9 mouse cellular contexts compared by ENCODE assay signal in the genomic region with DNA sequence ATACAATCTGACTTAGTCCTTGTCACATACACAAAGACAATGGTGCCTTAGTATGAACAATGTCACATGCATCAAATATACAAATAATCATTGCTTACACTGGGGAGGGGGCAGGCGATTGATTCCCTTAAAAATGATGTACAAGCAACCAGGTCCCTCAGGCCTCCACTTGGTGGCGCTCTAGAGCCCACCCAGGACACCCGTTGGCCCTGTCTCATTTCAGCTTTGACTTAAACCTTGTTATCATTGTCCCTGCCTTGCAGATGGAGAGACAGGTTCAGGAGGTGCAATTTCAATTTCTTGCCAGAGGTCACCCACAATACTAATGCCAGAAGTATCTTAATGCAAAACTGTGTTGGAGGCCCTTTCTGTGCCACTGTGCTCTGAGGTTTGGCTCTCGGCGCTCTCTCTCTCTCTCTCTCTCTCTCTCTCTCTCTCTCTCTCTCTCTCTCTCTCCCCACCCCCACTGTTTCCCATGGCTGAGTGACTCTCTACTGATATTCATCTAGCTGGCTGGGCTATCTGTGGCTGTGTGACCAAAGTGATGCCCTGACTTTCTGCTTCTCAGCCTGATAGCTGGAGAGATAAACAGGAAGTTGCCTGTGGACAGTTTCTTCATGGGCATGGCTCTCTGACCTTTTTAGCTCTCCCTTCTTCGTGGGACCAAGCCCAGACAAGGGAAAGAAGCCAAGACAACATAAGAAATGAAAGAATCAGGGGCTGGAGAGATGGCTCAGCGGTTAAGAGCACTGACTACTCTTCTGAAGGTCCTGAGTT. TPM values are rescaled to one million over a fixed set of nuclear protein-coding genes. Genes with fewer than 3 reads are reported as not detected.
DNase-seq lines count a peak whose midpoint lies in the region; ATAC-seq and TF ChIP-seq lines count a peak whose summit lies in the region.
"Had no signal": no experiment of that assay in that cellular context is flagged by ENCODE, and none has a peak within 500 bp of the region (broad histone marks: within the 10 kb centered on the region; RNA-seq: fewer than 3 reads in every experiment).

No protein-coding gene starts in this region.

- H3K4me3 ChIP-seq in intestine, postnatal 0 days (ENCODE audit: low read depth, low read length) = no peak overlapping the region
- no peak overlapping the region for H3K4me3 ChIP-seq in intestine, embryonic 16.5 days (ENCODE audit: low read length)
- no peak overlapping the region for H3K4me3 ChIP-seq in limb, embryonic 11.5 days (ENCODE audit: low read depth, low read length)
- no peak overlapping the region for H3K4me3 ChIP-seq in olfactory bulb, adult 2 months (ENCODE audit: insufficient read depth, low read depth, low read length)
- H3K4me3 ChIP-seq: midbrain, embryonic 12.5 days had no signal

- H3K9ac ChIP-seq in intestine, postnatal 0 days (ENCODE audit: low read depth, low read length) = no peak overlapping the region
- no peak overlapping the region for H3K9ac ChIP-seq in intestine, embryonic 16.5 days (ENCODE audit: low read depth, low read length)
- no peak overlapping the region for H3K9ac ChIP-seq in limb, embryonic 11.5 days (ENCODE audit: low read length)
- H3K9ac ChIP-seq: midbrain, embryonic 12.5 days had no signal

- no peak for TF ChIP-seq POLR2A in olfactory bulb, adult 2 months (IDR thresholded peaks at IDR 0.05; ENCODE audit: insufficient read depth, low read depth, low read length)

- H3K27me3 ChIP-seq in intestine, postnatal 0 days (replicated peaks; ENCODE audit: control insufficient read depth, insufficient read depth, low read length) = no peaks in the 10 kb centered on the region
- H3K27me3 ChIP-seq in intestine, embryonic 16.5 days (replicated peaks; ENCODE audit: control insufficient read depth, insufficient read depth, low read length) = no peaks in the 10 kb centered on the region
- no peaks in the 10 kb centered on the region for H3K27me3 ChIP-seq in limb, embryonic 11.5 days (ENCODE audit: control insufficient read depth, insufficient read depth, low read length)
- H3K27me3 ChIP-seq: midbrain, embryonic 12.5 days had no signal

- 46% methylated on average over 7 of the region's 7 CpGs for WGBS in intestine, postnatal 0 days
- WGBS in intestine, embryonic 16.5 days = 47% methylated on average over 7 of the region's 7 CpGs
- 44% methylated on average over 7 of the region's 7 CpGs for WGBS in limb, embryonic 11.5 days
- 48% methylated on average over 7 of the region's 7 CpGs for WGBS in olfactory bulb, adult 2 months

- H3K9me3 ChIP-seq in intestine, postnatal 0 days (ENCODE audit: control insufficient read depth) = no peaks in the 10 kb centered on the region
- no peaks in the 10 kb centered on the region for H3K9me3 ChIP-seq in intestine, embryonic 16.5 days (ENCODE audit: control insufficient read depth, low read length)
- H3K9me3 ChIP-seq in limb, embryonic 11.5 days (ENCODE audit: control insufficient read depth, low read length) = no peaks in the 10 kb centered on the region
- H3K9me3 ChIP-seq: midbrain, embryonic 12.5 days had no signal

- ATAC-seq in intestine, postnatal 0 days = no peak
- ATAC-seq in intestine, embryonic 16.5 days = no peak
- ATAC-seq in limb, embryonic 11.5 days (ENCODE audit: insufficient number of reproducible peaks, low FRiP score, low TSS enrichment, low read depth) = no peak

- H3K27ac ChIP-seq in intestine, postnatal 0 days (ENCODE audit: low read depth, low read length) = no peak overlapping the region
- no peak overlapping the region for H3K27ac ChIP-seq in intestine, embryonic 16.5 days (ENCODE audit: low read length)
- peak overlapping the region; percentile 93; the same call in 1 of the 2 replicates for H3K27ac ChIP-seq in limb, embryonic 11.5 days (replicated peaks; ENCODE audit: low read depth, low read length)
- H3K27ac ChIP-seq in olfactory bulb, adult 2 months (ENCODE audit: insufficient read depth, low read depth, low read length) = no peak overlapping the region
- H3K27ac ChIP-seq: midbrain, embryonic 12.5 days had no signal

- H3K36me3 ChIP-seq in intestine, postnatal 0 days (ENCODE audit: control insufficient read depth, insufficient read depth) = no peaks in the 10 kb centered on the region
- H3K36me3 ChIP-seq in intestine, embryonic 16.5 days (ENCODE audit: control insufficient read depth, insufficient read depth, low read length) = no peaks in the 10 kb centered on the region
- H3K36me3 ChIP-seq in limb, embryonic 11.5 days (ENCODE audit: control insufficient read depth, insufficient read depth, low read length) = no peaks in the 10 kb centered on the region
- H3K36me3 ChIP-seq: midbrain, embryonic 12.5 days had no signal

- TF ChIP-seq CTCF in intestine, postnatal 0 days (IDR thresholded peaks at IDR 0.05; ENCODE audit: low read depth) = peak; percentile 86
- peak; percentile 68; the same call in 1 of the 2 replicates for TF ChIP-seq CTCF in olfactory bulb, adult 2 months (IDR thresholded peaks at IDR 0.05; ENCODE audit: insufficient read depth, low read depth, low read length)

- no peaks in the 10 kb centered on the region for H3K4me1 ChIP-seq in intestine, postnatal 0 days (replicated peaks; ENCODE audit: control insufficient read depth, insufficient read depth, low read length)
- H3K4me1 ChIP-seq in intestine, embryonic 16.5 days (ENCODE audit: control insufficient read depth, insufficient read depth, low read length) = peaks cover 13% of the 10 kb centered on the region
- peaks cover 43% of the 10 kb centered on the region for H3K4me1 ChIP-seq in limb, embryonic 11.5 days (ENCODE audit: control insufficient read depth, insufficient read depth, low read length)
- H3K4me1 ChIP-seq in olfactory bulb, adult 2 months (ENCODE audit: control insufficient read depth, insufficient read depth, low read length) = peaks cover 25% of the 10 kb centered on the region

- DNase-seq in CD8-positive naive resting alpha-beta T cell, adult 2 months (ENCODE audit: low read depth in 2 of 2, low spot score in 2 of 2) = peak; percentile 19 to 39
- peak; percentile 41 for DNase-seq in adipocyte (ENCODE audit: low spot score)
- DNase-seq in forelimb bud, embryonic 11.5 days (ENCODE audit: low read depth, low spot score) = peak; percentile 72
- peak; percentile 81 for DNase-seq in limb, embryonic 11.5 days (ENCODE audit: low spot score)
- DNase-seq in frontal cortex, postnatal 36 days (ENCODE audit: low spot score in 2 of 2) = no peak

- no peak overlapping the region for H3K4me2 ChIP-seq in intestine, postnatal 0 days (replicated peaks; ENCODE audit: low read depth)
- no peak overlapping the region for H3K4me2 ChIP-seq in intestine, embryonic 16.5 days (ENCODE audit: low read depth, low read length)
- H3K4me2 ChIP-seq in limb, embryonic 11.5 days (ENCODE audit: low read depth, severe bottlenecking) = no peak overlapping the region
- H3K4me2 ChIP-seq: midbrain, embryonic 12.5 days had no signal

RNA-seq across cellular contexts. Expression of a gene that starts 35.7 kb away (rescaled TPM):
- polyA plus RNA-seq in intestine, postnatal 0 days (2015; fragmentation: Nextera tagmentation; extraction: Ambion mirVana) = not detected in 2 replicates
- polyA plus RNA-seq in intestine, embryonic 16.5 days (2015; fragmentation: Nextera tagmentation; extraction: Ambion mirVana) = not detected in 2 replicates
- polyA plus RNA-seq in limb, embryonic 11.5 days (2014; fragmentation: Nextera tagmentation; extraction: Ambion mirVana) = 0.21 and 0.55 TPM in 2 replicates
- polyA plus RNA-seq in olfactory bulb, adult 2 months (2012; ENCODE audit: insufficient read depth, insufficient read length, low replicate concordance, missing spikeins) = not detected in 2 replicates
- polyA plus RNA-seq: midbrain, embryonic 12.5 days had no signal

Comparison
In these comparisons a context has a peak if more than half of its experiments do, and no peak if none do; other contexts are left out.
1. DNase-seq: peak in CD8-positive naive resting alpha-beta T cell, adult 2 months (2 of 2), adipocyte (single experiment), forelimb bud, embryonic 11.5 days (single experiment) and limb, embryonic 11.5 days (single experiment); none in frontal cortex, postnatal 36 days (0 of 2).